Mouse (Mus musculus) bone marrow, adult 2 months (tissue): ENCODE data around the gene Hrh3. TPM values are rescaled to one million over a fixed set of nuclear protein-coding genes. Genes with fewer than 3 reads are reported as not detected.

Source experiments
- H3K27ac ChIP-seq: fragments of 200-500 bp; 2 replicates; pipeline ENCODE4 v1.5.1; 2012; ENCODE audit warnings: low read depth, mild to moderate bottlenecking, control low read depth, inconsistent platforms, low read length; ENCODE audit not compliant: control insufficient read depth, poor library complexity, insufficient read depth
- H3K4me1 ChIP-seq: fragments of 200-500 bp; 2 replicates; pipeline ENCODE4 v1.6.1; 2011; ENCODE audit warnings: low read length; ENCODE audit not compliant: control insufficient read depth, insufficient read depth
- H3K4me3 ChIP-seq: fragments of 200-500 bp; replicated peaks from 2 replicates; pipeline ENCODE3; 2011; ENCODE audit warnings: mild to moderate bottlenecking, low read depth, low read length, control low read depth; ENCODE audit not compliant: control insufficient read depth
- CTCF ChIP-seq: fragments of 200-500 bp; IDR thresholded peaks from 2 replicates; pipeline ENCODE4 v1.5.1; 2011; ENCODE audit warnings: low read length, control low read depth; ENCODE audit not compliant: control insufficient read depth, insufficient read depth
- POLR2A ChIP-seq: fragments of 200-500 bp; IDR thresholded peaks from 2 replicates; pipeline ENCODE4 v1.6.1; 2011; ENCODE audit warnings: low read depth, mild to moderate bottlenecking, control low read depth, low read length, borderline replicate concordance; ENCODE audit not compliant: control insufficient read depth
- WGBS: fragments of 180-500 bp; shearing (Covaris S2); methylation state at CpG from one replicate; pipeline ENCODE4 v1.1.7; 2018; 5-methylcytosine and 5-hydroxymethylcytosine counted together
- polyA plus RNA-seq: library from polyadenylated mRNA; stranded (reverse); fragments of >200 nt; gene quantifications from 2 replicates; pipeline ENCODE4 v1.2.4, GENCODE M21; 2011; ENCODE audit warnings: low replicate concordance; ENCODE audit not compliant: missing spikeins, insufficient read depth, insufficient read length

Gene Hrh3
- polyA plus RNA-seq, 1 experiment, result not detected

- Histone ChIP-seq H3K4me1 (peaks cover 4% of the 10 kb centered on the region; the same call in 1 of the 2 replicates), H3K4me3 (no peak overlapping the region), H3K27ac (no peak overlapping the region)
- no peak for TF ChIP-seq POLR2A
- 26% methylated on average over 10 of the region's 10 CpGs for WGBS
Observed at GRCm38 (mm10) chr2:180116081-180116493, 11.8 kb upstream of the Hrh3 start.

- Histone ChIP-seq H3K27ac (no peak overlapping the region), H3K4me1 (peaks cover 4% of the 10 kb centered on the region; the same call in 1 of the 2 replicates), H3K4me3 (no peak overlapping the region)
- WGBS, result 34% methylated on average over 6 of the region's 6 CpGs
- TF ChIP-seq CTCF (no peak), POLR2A (no peak)
Observed at GRCm38 (mm10) chr2:180115279-180115678, 11.0 kb upstream of the Hrh3 start.

- H3K4me1 ChIP-seq, result peaks cover 4% of the 10 kb centered on the region; the same call in 1 of the 2 replicates
- TF ChIP-seq POLR2A (no peak), CTCF (no peak)
- 85% methylated on average over 17 of the region's 17 CpGs for WGBS
- H3K27ac ChIP-seq, result no peak overlapping the region
- H3K4me3 ChIP-seq, result no peak overlapping the region
Observed at GRCm38 (mm10) chr2:180113909-180114890, 9.9 kb upstream of the Hrh3 start.

- WGBS, result 28% methylated on average over 6 of the region's 6 CpGs
- no peak overlapping the region for H3K4me3 ChIP-seq
- no peak for TF ChIP-seq CTCF
- TF ChIP-seq POLR2A, result no peak
- H3K27ac ChIP-seq, result no peak overlapping the region
- H3K4me1 ChIP-seq, result no peaks in the 10 kb centered on the region
Observed at GRCm38 (mm10) chr2:180108285-180108684, 4.0 kb upstream of the Hrh3 start.

GRCm38 (mm10) chr2:180107081-180107480 is 2.8 kb upstream of the Hrh3 start:
- Histone ChIP-seq H3K4me3 (no peak overlapping the region), H3K4me1 (no peaks in the 10 kb centered on the region), H3K27ac (no peak overlapping the region)
- TF ChIP-seq POLR2A, result no peak
- peak; percentile 30; the same call in 1 of the 2 replicates for TF ChIP-seq CTCF
- WGBS, result 63% methylated on average over 4 of the region's 4 CpGs

GRCm38 (mm10) chr2:180105441-180106190 is 1.3 kb upstream of the Hrh3 start:
- no peaks in the 10 kb centered on the region for H3K4me1 ChIP-seq
- H3K4me3 ChIP-seq, result no peak overlapping the region
- H3K27ac ChIP-seq, result no peak overlapping the region
- 29% methylated on average over 8 of the region's 8 CpGs for WGBS
- TF ChIP-seq CTCF, result no peak
- TF ChIP-seq POLR2A, result no peak

GRCm38 (mm10) chr2:180104659-180105377 is 530 bp upstream of the Hrh3 start:
- 10% methylated on average over 24 of the region's 24 CpGs for WGBS
- no peak overlapping the region for H3K27ac ChIP-seq

More at GRCm38 (mm10) chr2:180104659-180105377, 530 bp upstream of the Hrh3 start:
- no peak for TF ChIP-seq CTCF
- TF ChIP-seq POLR2A, result no peak
- no peak overlapping the region for H3K4me3 ChIP-seq
- H3K4me1 ChIP-seq, result no peaks in the 10 kb centered on the region
